Mouse (Mus musculus): ENCODE measurements around the gene Mrgprb2. TPM values are rescaled to one million over a fixed set of nuclear protein-coding genes. Genes with fewer than 3 reads are reported as not detected.

Gene Mrgprb2
- under 1 TPM in 1 of 2 experiments, not detected in 1; 0.12 TPM for total RNA-seq (2021)
- long read RNA-seq, experiment 1 = 0 reads
- long read RNA-seq, experiment 2 = 0 reads

DNA sequence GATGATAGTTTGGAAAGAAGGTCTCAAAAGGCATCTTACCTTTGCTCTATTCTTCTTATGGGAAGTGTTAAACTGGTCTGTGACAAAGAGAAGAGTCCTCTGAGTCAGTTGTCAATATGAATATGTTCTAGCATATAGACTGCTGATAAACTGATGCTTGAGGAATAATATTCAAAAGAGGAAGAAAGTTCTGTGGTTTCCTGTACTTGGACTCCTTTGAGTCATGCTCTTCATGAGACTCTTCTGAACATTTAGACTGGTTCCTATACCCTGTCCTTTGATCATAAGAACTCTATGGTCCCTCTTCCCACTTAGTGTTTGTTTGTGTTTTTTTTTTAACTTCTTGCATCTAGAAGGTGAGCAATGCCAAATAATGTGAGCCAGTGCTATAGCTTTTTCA lies at the start of gene Mrgprb2:
TSS of gene Mrgprb2 (minus strand) at position 101 of the 400 bp plus-strand sequence.
- no peak for DNase-seq

Other genes with a start within 250 kb of the Mrgprb2 start
- not detected for gene Mrgprb8, start 169.6 kb downstream of the Mrgprb2 start, total RNA-seq (2021)
- under 1 TPM; 0.36 to 0.51 TPM for gene Mrgprb1, start 101.7 kb downstream of the Mrgprb2 start, total RNA-seq (2021)
- under 1 TPM; 0.15 TPM for gene Mrgprx2, start 58.8 kb downstream of the Mrgprb2 start, total RNA-seq (2021)
- not detected for gene Mrgprb3, start 85.7 kb upstream of the Mrgprb2 start, total RNA-seq (2021)
- 10 to 100 TPM in 1 of 2 experiments, 1 to 10 TPM in 1; 8.9 to 10.3 TPM for gene Zdhhc13, start 230.9 kb upstream of the Mrgprb2 start, total RNA-seq (2021)